Mouse (Mus musculus): Measurements from ENCODE around the gene Baz2a.

Gene Baz2a

GRCm38 (mm10) chr10:128175996-128176755 lies 84.8 kb downstream of the Baz2a start:
- DNase-seq (ENCODE audit: low spot score in 2 of 2), result peak in 1 of 2 experiments; percentile 11

- DNase-seq (ENCODE audit: low spot score in 2 of 2), result no peak
These were observed 85.9 kb downstream of the Baz2a start for GRCm38 (mm10) chr10:128177316-128177715.
